Mouse (Mus musculus) limb, embryonic 13.5 days (tissue): ENCODE measurements at regions not wholly inside any gene's neighbourhood (a gene's known extent, or its start where the extent isn't known, plus 50 kb on each side); places are given as distances from the start of the nearest gene placed in this dataset.

Experiments used
- ATAC-seq: fragments of 200-750 bp; cut with Nextera tagmentation; 2 replicates; pipeline ENCODE4 v1.8.0; 2017; ENCODE audit warnings: low read depth, moderate number of reproducible peaks, moderate TSS enrichment; ENCODE audit not compliant: low FRiP score
- H3K27ac ChIP-seq: fragments of 300-500 bp; sonication (generic); 2 replicates; pipeline ENCODE4 v1.5.1; 2015; ENCODE audit warnings: inconsistent platforms, mild to moderate bottlenecking, moderate library complexity
- H3K27me3 ChIP-seq: fragments of 300-500 bp; sonication (generic); 2 replicates; pipeline ENCODE4 v1.6.1; 2015; ENCODE audit warnings: mild to moderate bottlenecking, inconsistent platforms
- H3K36me3 ChIP-seq: fragments of 300-500 bp; sonication (generic); 2 replicates; pipeline ENCODE4 v1.6.1; 2015; ENCODE audit warnings: inconsistent platforms, mild to moderate bottlenecking, moderate library complexity
- H3K4me1 ChIP-seq: fragments of 300-500 bp; sonication (generic); 2 replicates; pipeline ENCODE4 v1.6.1; 2015; ENCODE audit warnings: inconsistent platforms
- H3K4me2 ChIP-seq: fragments of 300-500 bp; sonication (generic); replicated peaks from 2 replicates; pipeline ENCODE4 v1.6.1; 2015; ENCODE audit warnings: inconsistent platforms, mild to moderate bottlenecking, moderate library complexity
- H3K4me3 ChIP-seq: fragments of 300-500 bp; sonication (generic); 2 replicates; pipeline ENCODE4 v1.5.1; 2015; ENCODE audit warnings: moderate library complexity, mild to moderate bottlenecking, inconsistent platforms
- H3K9ac ChIP-seq: fragments of 300-500 bp; sonication (generic); 2 replicates; pipeline ENCODE4 v1.6.1; 2015; ENCODE audit warnings: mild to moderate bottlenecking, inconsistent platforms
- H3K9me3 ChIP-seq: fragments of 300-500 bp; sonication (generic); 2 replicates; pipeline ENCODE4 v1.6.1; 2016; ENCODE audit warnings: inconsistent platforms
- WGBS: fragments of 180-500 bp; shearing (Covaris S2); methylation state at CpG from one replicate; pipeline ENCODE4 v1.1.7; 2015; 5-methylcytosine and 5-hydroxymethylcytosine counted together

DNA sequence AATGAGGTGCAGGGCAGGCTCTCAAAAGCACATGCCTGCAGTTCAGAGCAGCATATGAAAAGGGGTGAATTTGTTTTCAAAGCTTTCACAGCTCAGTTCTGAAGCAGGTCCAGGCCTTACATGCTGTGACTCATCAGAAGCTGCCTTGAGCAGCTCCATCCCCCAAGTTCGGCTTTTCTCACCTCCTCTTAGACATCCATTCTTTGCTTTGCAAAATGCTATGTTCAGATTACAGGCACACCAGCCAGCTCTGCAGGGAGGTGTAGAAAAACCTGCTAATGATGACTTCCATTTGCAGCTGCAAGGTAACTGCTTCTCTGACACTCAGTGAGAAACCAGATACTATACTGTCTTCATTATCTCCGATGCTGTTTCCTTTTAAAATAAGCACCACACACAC lies 532.0 kb upstream of the Tbl1xr1 start:
- H3K27me3 ChIP-seq: no peaks in the 10 kb centered on the region
- no peak for ATAC-seq
- H3K9ac ChIP-seq: no peak overlapping the region
- H3K9me3 ChIP-seq: no peaks in the 10 kb centered on the region
- 26% methylated on average over 2 of the region's 2 CpGs for WGBS
- no peak overlapping the region for H3K27ac ChIP-seq
- peaks cover 10% of the 10 kb centered on the region for H3K4me1 ChIP-seq
- H3K36me3 ChIP-seq: no peaks in the 10 kb centered on the region
- no peak overlapping the region for H3K4me2 ChIP-seq
- no peak overlapping the region for H3K4me3 ChIP-seq

DNA sequence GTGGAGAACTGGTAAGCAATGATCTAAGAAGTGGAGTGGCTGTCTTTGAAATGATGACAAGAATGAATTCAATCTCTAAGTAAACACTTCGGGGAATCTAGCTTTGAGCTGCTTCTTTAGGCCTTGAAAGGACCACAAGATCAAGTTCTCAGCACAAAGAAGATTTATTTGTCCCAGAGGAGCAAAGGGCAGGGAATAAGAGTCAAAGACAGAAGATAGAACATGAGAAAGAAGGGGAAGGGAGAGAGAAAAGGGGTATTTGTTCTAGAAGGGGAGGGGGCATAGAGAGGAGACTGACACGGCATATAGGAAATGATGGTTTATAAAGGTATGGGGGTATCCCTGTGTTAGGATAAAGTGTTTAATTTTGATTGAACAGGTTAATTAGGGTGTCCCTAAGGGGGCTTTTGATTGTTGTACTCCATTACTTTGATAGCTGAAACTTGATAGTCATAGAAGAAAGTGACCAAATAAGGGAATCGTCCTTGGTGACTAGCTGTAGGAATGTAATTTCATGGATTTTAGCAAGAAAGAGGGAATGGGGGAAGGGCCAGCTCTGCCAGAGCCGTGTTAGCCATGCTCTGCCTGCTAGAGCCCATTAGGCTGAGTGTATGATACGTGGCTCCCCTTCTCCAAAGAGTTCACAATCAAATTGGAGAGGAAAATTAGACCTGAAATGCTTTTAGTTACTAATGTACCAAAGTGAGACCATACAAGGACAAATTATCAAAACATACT lies 531.1 kb upstream of the Tbl1xr1 start:
- no peaks in the 10 kb centered on the region for H3K36me3 ChIP-seq
- no peak overlapping the region for H3K27ac ChIP-seq
- H3K4me3 ChIP-seq: no peak overlapping the region
- WGBS: 41% methylated on average over 5 of the region's 5 CpGs
- H3K4me2 ChIP-seq: no peak overlapping the region
- H3K9me3 ChIP-seq: no peaks in the 10 kb centered on the region
- ATAC-seq: no peak; the same call in 1 of the 2 replicates
- no peaks in the 10 kb centered on the region for H3K27me3 ChIP-seq
- H3K9ac ChIP-seq: no peak overlapping the region
- peaks cover 10% of the 10 kb centered on the region for H3K4me1 ChIP-seq

DNA sequence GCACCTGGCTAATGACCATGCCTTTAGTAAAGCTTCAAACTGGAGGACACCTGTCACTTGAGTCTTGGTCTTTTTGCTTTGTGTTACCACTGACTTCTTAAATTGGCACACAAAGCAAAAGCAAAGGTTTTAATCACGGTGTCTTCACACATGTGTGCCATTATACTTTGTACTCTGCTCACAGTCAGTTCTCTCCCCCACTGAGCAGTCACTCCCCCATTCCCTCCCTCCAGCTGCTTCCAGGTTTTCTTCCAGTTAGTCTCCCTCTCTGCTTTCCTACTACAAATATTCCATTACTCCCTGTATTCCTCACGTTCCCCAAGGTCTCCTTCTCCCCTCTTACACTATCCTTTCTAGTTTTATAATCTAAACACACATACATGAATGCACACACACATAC lies 530.0 kb upstream of the Tbl1xr1 start:
- peaks cover 10% of the 10 kb centered on the region for H3K4me1 ChIP-seq
- H3K27ac ChIP-seq: no peak overlapping the region
- no peak overlapping the region for H3K4me3 ChIP-seq
- no peak overlapping the region for H3K9ac ChIP-seq
- no peaks in the 10 kb centered on the region for H3K36me3 ChIP-seq
- WGBS: 19% methylated on average over 2 of the region's 2 CpGs
- H3K9me3 ChIP-seq: no peaks in the 10 kb centered on the region
- H3K4me2 ChIP-seq: no peak overlapping the region
- H3K27me3 ChIP-seq: no peaks in the 10 kb centered on the region
- ATAC-seq: no peak; the same call in 1 of the 2 replicates

GRCm38 (mm10) chr3:21549671-21550070 lies 526.8 kb upstream of the Tbl1xr1 start:
- 14% methylated on average over 4 of the region's 4 CpGs for WGBS
- H3K36me3 ChIP-seq: no peaks in the 10 kb centered on the region
- no peak overlapping the region for H3K4me3 ChIP-seq
- peaks cover 16% of the 10 kb centered on the region for H3K4me1 ChIP-seq
- H3K9me3 ChIP-seq: no peaks in the 10 kb centered on the region
- no peak overlapping the region for H3K27ac ChIP-seq
- H3K9ac ChIP-seq: no peak overlapping the region
- H3K27me3 ChIP-seq: no peaks in the 10 kb centered on the region
- H3K4me2 ChIP-seq: no peak overlapping the region
- no peak for ATAC-seq

GRCm38 (mm10) chr3:21553159-21553758 lies 523.2 kb upstream of the Tbl1xr1 start:
- H3K4me1 ChIP-seq: peaks cover 6% of the 10 kb centered on the region; the same call in 1 of the 2 replicates
- H3K4me2 ChIP-seq: no peak overlapping the region
- H3K9ac ChIP-seq: no peak overlapping the region
- H3K9me3 ChIP-seq: no peaks in the 10 kb centered on the region
- no peak overlapping the region for H3K4me3 ChIP-seq
- no peaks in the 10 kb centered on the region for H3K27me3 ChIP-seq
- H3K27ac ChIP-seq: no peak overlapping the region
- H3K36me3 ChIP-seq: no peaks in the 10 kb centered on the region
- no peak; the same call in 1 of the 2 replicates for ATAC-seq
- 56% methylated on average over 3 of the region's 3 CpGs for WGBS

DNA sequence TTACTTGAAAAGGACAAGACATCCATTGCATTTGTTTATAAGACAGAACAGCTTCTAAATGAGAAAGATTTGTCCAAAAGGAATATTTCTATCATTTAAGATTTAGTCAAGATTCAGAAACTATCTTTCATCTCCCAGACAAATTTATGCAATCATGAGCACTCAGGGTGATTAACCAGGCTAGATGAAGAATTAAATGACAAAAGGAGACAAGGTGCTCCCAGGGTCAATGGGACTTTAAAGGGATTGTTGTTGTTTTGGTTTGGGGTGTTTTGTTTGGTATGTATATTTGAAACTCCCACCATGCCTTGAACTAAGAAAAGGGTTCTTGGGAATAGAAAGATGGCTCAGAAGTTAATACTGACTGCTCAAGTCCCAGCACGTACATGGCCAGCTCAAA lies 522.6 kb upstream of the Tbl1xr1 start:
- Histone ChIP-seq H3K9me3 (no peaks in the 10 kb centered on the region), H3K9ac (no peak overlapping the region), H3K27ac (no peak overlapping the region), H3K27me3 (no peaks in the 10 kb centered on the region), H3K4me1 (peaks cover 8% of the 10 kb centered on the region), H3K36me3 (no peaks in the 10 kb centered on the region), H3K4me3 (no peak overlapping the region), H3K4me2 (no peak overlapping the region)
- 71% methylated on average over 1 of the region's 1 CpGs for WGBS
- no peak for ATAC-seq

- peak overlapping the region; percentile 22; the same call in 1 of the 2 replicates for H3K27ac ChIP-seq
Observed at GRCm38 (mm10) chr3:21557963-21558441, 518.5 kb upstream of the Tbl1xr1 start.

GRCm38 (mm10) chr3:21562771-21563312 lies 513.6 kb upstream of the Tbl1xr1 start:
- no peak for ATAC-seq
- no peaks in the 10 kb centered on the region for H3K27me3 ChIP-seq
- peaks cover 22% of the 10 kb centered on the region for H3K4me1 ChIP-seq
- H3K9ac ChIP-seq: no peak overlapping the region
- H3K9me3 ChIP-seq: no peaks in the 10 kb centered on the region
- H3K4me2 ChIP-seq: no peak overlapping the region
- 70% methylated on average over 2 of the region's 2 CpGs for WGBS
- H3K4me3 ChIP-seq: no peak overlapping the region
- H3K36me3 ChIP-seq: no peaks in the 10 kb centered on the region
- no peak overlapping the region for H3K27ac ChIP-seq

More at GRCm38 (mm10) chr3:21557963-21558441, 518.5 kb upstream of the Tbl1xr1 start:
- no peaks in the 10 kb centered on the region for H3K27me3 ChIP-seq
- H3K4me2 ChIP-seq: no peak overlapping the region
- no peak overlapping the region for H3K4me3 ChIP-seq
- WGBS: 63% methylated on average over 12 of the region's 12 CpGs
- no peaks in the 10 kb centered on the region for H3K36me3 ChIP-seq
- H3K9me3 ChIP-seq: no peaks in the 10 kb centered on the region
- no peak overlapping the region for H3K9ac ChIP-seq
- peaks cover 8% of the 10 kb centered on the region for H3K4me1 ChIP-seq
- ATAC-seq: peak; percentile 67; the same call in 1 of the 2 replicates

DNA sequence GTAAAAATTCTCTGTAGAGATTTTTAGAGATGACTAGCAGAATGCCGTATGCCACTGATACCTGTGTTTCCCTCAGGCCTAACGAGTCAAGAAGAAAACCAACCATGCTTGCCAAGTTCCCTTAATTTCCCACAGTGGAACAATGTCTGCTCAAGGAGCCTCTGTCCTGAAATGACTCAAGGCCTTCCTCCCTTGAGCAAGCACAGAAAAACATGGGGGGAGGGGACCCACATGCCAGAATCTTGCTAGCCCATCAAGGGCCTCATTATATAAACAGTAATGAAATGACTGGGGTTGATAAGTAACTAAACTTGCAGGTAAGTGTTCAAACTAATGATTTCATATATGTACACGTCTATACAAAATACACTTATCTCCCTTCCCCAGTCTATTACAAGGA lies 513.0 kb upstream of the Tbl1xr1 start:
- Histone ChIP-seq H3K27me3 (no peaks in the 10 kb centered on the region), H3K9ac (no peak overlapping the region), H3K4me2 (no peak overlapping the region), H3K36me3 (no peaks in the 10 kb centered on the region), H3K4me3 (no peak overlapping the region), H3K27ac (0 out of 2 replicates have a peak overlapping the region, but pooled peaks have one; percentile 65), H3K4me1 (peaks cover 19% of the 10 kb centered on the region), H3K9me3 (no peaks in the 10 kb centered on the region)
- no peak for ATAC-seq
- WGBS: 42% methylated on average over 3 of the region's 3 CpGs

DNA sequence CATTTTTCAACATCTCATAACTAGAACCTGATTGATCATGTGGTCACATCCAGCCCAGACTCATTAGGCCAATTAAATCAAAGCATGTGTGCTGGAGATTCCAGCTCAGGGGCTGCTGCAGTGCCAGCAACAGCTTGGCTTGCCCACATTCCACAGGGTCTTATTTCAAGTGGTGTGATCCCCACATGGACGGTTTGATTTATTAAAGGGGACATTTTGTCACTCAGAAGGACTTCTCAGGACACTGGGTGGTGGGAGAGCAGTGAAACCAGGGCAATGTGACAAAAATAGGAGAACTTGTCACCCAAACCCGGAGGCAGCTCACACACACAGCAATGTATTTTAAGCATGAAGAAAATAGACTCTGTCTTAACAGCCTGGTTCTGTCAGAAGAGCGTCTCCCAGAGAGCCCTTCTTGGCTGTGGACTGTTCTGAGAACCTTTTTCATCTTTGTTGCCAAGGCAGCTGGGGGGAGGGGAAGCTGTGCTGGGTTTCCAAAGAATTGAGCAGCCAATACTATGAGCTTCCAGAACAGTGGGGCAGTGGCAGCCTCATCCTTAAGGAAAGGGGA lies 512.2 kb upstream of the Tbl1xr1 start:
- peak overlapping the region; percentile 22 for H3K4me2 ChIP-seq
- peak; percentile 91 for ATAC-seq
- H3K9me3 ChIP-seq: no peaks in the 10 kb centered on the region
- peaks cover 19% of the 10 kb centered on the region for H3K4me1 ChIP-seq
- H3K9ac ChIP-seq: no peak overlapping the region
- H3K36me3 ChIP-seq: no peaks in the 10 kb centered on the region
- 6% methylated on average over 3 of the region's 3 CpGs for WGBS
- no peaks in the 10 kb centered on the region for H3K27me3 ChIP-seq
- no peak overlapping the region for H3K4me3 ChIP-seq
- peak overlapping the region; percentile 65; the same call in 1 of the 2 replicates for H3K27ac ChIP-seq

DNA sequence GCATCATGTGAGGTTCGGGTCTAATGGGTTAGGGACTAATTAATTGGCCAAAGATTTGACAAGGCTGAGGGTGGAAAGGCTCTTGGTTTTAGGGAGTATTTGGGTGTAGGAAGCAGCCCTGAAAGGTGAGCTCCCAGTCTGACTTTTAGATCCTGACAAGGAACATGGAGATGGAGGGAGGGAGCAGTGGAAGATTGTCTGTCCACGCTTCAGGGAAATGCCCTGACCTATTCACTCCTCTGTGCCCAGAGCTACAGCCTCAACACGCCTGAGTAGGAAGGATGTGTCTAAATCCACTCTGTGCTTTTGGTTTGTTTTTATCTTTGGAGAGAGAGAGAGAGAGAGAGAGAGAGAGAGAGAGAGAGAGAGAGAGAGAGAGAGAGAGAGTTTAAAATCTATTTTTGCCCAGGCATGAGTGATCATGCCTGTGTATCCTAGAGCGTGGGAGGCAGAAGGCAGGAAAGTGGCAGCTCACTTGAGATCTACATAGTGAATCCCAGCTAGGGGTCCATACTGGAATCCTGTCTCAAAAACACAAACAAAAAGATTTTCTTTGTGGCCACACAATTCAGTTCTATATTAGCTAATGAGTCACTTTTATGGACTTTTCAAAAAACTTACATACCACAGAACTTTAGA lies 511.5 kb upstream of the Tbl1xr1 start:
- WGBS: 44% methylated on average over 4 of the region's 4 CpGs
- H3K27ac ChIP-seq: peak overlapping the region; percentile 65; the same call in 1 of the 2 replicates
- H3K4me2 ChIP-seq: peak overlapping the region; percentile 22; the same call in 1 of the 2 replicates
- no peak for ATAC-seq
- no peak overlapping the region for H3K4me3 ChIP-seq
- H3K36me3 ChIP-seq: no peaks in the 10 kb centered on the region
- H3K9me3 ChIP-seq: no peaks in the 10 kb centered on the region
- no peak overlapping the region for H3K9ac ChIP-seq
- H3K4me1 ChIP-seq: peaks cover 19% of the 10 kb centered on the region
- no peaks in the 10 kb centered on the region for H3K27me3 ChIP-seq

- Histone ChIP-seq H3K9ac (no peak overlapping the region), H3K27me3 (no peaks in the 10 kb centered on the region), H3K36me3 (no peaks in the 10 kb centered on the region), H3K27ac (no peak overlapping the region), H3K4me2 (no peak overlapping the region), H3K4me3 (no peak overlapping the region), H3K4me1 (peaks cover 5% of the 10 kb centered on the region), H3K9me3 (no peaks in the 10 kb centered on the region)
- WGBS: 69% methylated on average over 1 of the region's 1 CpGs
- ATAC-seq: no peak
Observed at GRCm38 (mm10) chr3:21569721-21570120, 506.7 kb upstream of the Tbl1xr1 start.
